Mouse (Mus musculus): ENCODE measurements around the gene Slc22a14.

DNA sequence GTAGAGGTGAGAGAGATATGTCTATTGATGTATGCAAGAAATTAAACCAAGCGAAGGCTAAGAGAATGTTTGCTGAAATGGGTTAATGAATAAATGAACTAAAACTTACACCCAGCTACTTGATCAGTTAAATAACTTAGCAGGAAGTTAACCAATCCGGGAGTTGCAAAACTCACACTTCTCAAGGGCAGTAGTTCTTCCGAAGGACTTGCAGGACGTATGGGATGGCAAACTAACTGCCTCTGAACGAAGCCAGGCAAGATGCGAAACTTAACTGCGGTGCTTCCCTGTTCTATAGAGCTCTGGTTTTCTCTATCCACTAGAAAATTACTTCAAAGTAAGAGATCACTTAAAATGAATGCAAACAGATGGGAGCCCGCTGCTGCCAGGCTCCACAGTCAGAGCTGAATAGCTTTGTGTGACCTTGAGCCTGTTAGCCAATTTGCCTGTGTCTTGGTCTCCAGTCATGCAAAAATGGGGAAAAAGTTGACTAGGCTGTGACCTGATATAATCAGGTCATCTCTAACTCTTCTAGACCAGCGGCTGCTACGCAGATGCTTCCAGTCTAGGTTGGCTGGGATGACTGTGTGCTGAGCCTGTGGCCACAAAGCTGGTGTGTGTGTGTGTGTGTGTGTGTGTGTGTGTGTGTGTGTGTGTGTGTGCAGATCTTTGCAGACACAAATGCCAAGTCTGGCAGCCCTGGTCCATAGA lies 166.0 kb downstream of the Slc22a14 start:
- TF ChIP-seq POLR2A (IDR thresholded peaks at IDR 0.05; ENCODE audit: extremely low read depth, insufficient read depth, low read length) (no peak), CTCF (IDR thresholded peaks at IDR 0.05; ENCODE audit: low read depth, low read length) (no peak)
